Mouse (Mus musculus): ENCODE results near the gene 0610012G03Rik. TPM values are rescaled to one million over a fixed set of nuclear protein-coding genes. Genes with fewer than 3 reads are reported as not detected.
"Not testable (repeated sequence)": the region's sequence is repeated elsewhere in the genome, so short reads cannot be mapped to it uniquely, and the experiment has no call there.

The 0610012G03Rik gene
- polyA plus RNA-seq (2012; rRNA removed), result 59.9 and 74.7 TPM in 2 replicates

DNA sequence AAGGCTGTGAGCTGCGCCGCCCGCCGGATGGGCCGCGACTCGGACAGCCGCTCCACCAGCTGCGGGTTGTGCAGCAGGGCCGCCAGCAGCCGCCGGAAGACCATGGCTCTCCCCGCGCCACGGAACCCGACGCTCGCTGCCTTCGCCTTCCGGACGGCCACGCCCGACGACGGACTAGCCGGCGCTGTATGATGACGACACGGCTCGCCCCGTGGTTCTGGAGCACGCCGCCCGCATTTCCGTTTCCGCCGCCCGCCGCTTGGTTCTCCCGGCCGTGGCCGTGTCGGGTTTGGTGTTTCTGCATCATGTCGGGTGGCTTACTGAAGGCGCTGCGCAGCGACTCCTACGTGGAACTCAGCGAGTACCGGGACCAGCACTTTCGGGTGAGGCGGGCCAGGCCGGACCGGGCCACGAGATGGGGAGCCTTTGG lies at the start of gene 0610012G03Rik, which contains the start of gene Ncbp2:
0610012G03Rik (minus strand) TSS at position 150 of the 430 bp plus-strand sequence.
Ncbp2 (plus strand) TSS at position 169 of the 430 bp plus-strand sequence.
- DNase-seq (ENCODE audit: low read depth, low spot score), result peak; percentile 62
- WGBS, result under 1% methylated on average over 55 of the region's 55 CpGs

DNA sequence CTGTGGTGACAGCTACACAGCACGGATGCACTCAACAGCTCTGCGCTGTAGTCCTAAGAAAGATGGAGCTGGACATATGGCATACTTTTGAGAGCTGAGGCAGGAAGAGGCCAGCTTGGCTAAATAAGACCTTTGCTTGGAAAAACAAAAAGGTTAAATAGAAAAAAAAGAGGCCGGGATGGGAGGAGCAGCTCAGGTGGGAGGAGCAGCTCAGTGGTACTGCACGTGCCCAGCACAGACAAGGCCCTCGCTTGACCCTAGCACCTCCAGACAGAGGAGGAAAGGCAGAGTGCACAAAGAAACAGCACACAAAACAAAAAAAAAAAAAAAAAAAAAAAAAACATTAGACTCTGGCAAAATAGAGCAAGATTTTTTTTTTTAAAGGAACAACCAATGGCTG lies 48.1 kb upstream of the 0610012G03Rik start:
- no peak for DNase-seq (ENCODE audit: low read depth, low spot score)
- 89% methylated on average over 5 of the region's 5 CpGs for WGBS

DNA sequence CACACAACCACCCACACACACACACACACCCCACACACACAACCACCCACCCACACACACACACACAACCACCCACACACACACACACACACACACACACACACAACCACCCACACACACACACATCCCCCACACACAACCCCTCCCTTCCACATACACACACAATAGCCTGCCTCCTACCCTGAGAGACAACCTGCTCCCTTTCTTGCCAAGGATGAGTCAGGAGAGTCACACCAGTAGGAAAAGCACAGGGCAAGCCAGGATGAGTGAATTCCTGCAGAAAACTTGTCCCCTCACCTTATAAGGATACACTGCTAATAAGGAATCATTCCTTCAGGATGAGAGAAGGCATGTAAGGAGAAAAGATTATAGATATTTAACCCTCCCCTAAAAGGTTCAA lies 45.7 kb upstream of the 0610012G03Rik start:
- DNase-seq (ENCODE audit: low read depth, low spot score), result no peak

DNA sequence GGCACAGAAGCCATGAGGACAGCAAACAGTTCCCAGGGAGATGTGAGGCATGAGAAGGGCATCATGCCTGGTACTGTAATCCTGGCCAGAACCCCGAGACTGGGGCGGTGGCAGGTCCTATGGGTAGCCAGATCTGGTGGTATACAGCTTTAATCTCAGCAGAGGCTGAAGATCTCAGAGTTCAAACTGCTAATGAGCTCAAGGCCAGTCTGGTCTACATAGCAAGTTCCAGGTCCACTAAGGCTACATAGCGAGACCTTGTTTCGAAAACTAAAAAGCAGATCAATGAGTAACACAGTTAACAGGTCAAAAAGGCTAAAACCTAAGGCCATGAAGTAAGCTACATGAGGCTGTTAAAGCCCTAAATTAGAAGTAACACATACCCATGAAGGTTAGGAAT lies 44.9 kb upstream of the 0610012G03Rik start:
- no peak for DNase-seq (ENCODE audit: low read depth, low spot score)
- 94% methylated on average over 4 of the region's 4 CpGs for WGBS

DNA sequence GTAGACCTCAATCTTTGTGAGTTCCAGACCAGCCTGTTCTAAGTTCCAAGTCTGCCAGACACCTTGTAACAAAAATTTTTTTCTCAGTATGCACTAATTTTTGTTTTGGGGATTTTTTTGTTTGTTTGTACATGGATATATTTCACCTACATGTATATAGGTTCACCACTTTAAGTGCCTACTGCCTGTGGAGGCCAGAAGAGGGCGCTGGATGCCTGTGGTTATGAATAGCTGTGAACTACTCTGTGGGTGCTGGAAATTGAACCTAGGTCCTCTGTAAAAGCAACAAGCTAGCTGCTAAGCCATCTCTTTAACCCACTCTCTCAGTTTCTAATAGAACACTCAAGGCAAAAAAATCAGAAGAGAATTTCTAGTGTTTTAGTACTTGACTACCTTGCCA lies 43.7 kb upstream of the 0610012G03Rik start:
- no peak for DNase-seq (ENCODE audit: low read depth, low spot score)
- WGBS, result 62% methylated on average over 1 of the region's 1 CpGs

DNA sequence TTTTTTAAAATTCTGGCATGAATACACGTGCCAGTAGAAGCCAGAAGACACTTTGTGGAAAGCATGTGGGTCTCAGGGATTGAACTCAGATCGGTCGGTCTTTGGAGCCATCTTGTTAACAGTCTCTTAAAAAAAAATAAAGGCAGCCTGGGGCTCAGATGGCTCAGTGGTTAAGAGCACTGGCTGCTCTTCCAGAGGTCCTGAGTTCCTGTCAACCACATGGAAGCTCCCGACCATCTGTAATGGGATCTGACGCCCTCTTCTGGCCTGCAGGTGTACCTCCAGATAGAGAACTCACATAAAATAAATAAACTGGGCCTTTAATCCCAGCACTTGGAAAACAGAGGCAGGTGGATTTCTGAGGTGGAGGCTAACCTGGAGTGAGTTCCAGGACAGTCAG lies 32.7 kb upstream of the 0610012G03Rik start:
- 81% methylated on average over 5 of the region's 5 CpGs for WGBS
- no peak for DNase-seq (ENCODE audit: low read depth, low spot score)

DNA sequence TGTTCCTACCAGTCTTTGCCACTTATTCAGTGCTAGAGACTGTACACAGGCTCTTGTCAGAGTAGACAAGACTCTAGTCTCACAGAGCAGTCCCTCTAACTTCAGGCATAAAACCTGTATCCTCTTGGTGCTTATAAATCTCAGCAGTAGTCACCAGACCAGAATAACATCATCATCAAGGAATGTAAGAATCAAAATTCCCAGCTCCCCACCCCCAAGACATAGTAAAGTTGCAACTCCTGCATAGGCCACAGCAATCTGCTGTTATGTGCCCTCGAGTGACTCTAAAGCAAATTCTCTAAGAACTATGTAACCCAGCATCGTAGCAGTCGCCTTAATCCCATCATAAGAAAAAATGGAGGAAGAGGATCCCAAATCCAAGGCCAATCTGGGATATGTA lies 31.2 kb upstream of the 0610012G03Rik start:
- no peak for DNase-seq (ENCODE audit: low read depth, low spot score)
- 88% methylated on average over 3 of the region's 3 CpGs for whole genome bisulfite sequencing

DNA sequence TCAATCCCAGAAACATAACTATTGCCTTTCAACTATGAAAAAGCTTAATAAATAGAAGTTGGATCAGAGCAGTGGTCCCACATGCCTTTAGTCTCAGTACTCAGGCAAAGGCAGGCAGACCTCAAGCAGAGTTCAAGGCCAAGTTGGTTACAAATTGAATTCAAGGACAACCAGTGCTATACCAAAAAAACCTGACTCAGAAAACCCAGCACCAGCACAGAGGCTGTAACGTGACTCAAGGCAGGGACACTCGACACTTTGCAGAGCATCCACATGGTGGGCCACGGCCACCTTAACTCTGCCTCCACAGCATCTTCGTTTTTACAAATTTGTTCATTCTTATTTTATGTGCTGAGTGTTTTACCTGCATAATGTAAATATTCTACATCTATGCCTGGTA lies 27.0 kb upstream of the 0610012G03Rik start:
- 92% methylated on average over 4 of the region's 4 CpGs for WGBS
- no peak for DNase-seq (ENCODE audit: low read depth, low spot score)

DNA sequence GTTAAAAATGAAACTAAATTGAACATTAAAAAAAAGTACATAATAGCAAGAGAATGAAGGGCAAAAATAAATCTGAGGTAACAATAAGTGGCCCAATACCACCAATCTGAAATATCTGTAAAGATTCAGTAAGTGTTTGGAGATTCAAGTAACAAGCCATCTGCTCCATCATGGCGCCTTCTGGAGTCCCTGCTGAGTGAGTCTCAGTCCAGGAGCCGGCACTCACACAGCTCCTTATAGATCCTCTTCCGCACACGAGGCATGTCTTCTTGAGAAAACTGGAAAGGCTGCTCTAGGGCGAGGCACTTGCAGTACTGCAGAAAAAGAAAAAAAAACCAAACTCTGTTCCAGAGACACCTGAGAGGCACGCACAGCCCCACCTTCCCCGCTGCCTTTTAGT lies 14.9 kb upstream of the 0610012G03Rik start:
- WGBS, result 66% methylated on average over 7 of the region's 7 CpGs
- no peak for DNase-seq (ENCODE audit: low read depth, low spot score)

DNA sequence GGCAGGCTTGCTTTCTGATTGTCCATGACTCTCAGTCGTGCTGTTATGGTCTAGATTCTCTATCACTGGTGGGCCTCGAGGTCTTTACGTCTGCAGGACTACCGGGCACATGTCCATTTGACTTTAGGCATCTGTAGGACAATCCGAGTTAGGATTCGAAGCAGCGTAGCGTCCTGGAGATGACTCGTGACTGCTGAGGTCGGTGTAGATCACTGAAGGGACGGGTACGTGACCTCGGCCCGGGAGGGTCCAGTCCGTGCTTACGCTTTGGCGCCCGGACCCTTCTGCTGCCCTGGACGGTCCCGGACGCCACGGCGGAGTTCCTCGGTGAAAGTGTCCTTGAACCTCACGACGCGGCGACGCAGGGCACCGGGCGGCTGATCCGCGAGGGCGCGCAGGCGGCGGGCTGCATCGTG lies 385 bp downstream of the 0610012G03Rik start:
- no peak for DNase-seq (ENCODE audit: low read depth, low spot score)
- under 1% methylated on average over 38 of the region's 38 CpGs for WGBS

DNA sequence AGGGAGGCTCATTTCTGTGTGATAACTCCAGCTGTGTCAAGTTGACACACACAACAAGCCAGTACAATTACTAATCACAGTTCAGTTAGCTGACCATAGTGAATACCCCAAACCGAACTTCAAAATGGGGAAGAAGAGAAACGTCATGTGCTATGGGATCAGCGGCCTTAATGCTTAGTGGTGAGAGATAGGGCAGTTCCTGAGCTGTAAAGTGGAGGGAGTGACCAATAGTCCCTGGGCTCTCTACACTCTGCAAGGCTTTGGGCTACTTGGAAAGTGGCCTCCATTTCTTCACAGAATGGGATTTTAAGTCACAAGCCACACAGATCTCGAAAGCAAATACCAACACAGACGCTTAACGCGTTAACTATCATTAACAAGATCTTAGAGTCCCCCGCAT lies 961 bp downstream of the 0610012G03Rik start:
- DNase-seq (ENCODE audit: low read depth, low spot score), result no peak
- 8% methylated on average over 8 of the region's 8 CpGs for WGBS

DNA sequence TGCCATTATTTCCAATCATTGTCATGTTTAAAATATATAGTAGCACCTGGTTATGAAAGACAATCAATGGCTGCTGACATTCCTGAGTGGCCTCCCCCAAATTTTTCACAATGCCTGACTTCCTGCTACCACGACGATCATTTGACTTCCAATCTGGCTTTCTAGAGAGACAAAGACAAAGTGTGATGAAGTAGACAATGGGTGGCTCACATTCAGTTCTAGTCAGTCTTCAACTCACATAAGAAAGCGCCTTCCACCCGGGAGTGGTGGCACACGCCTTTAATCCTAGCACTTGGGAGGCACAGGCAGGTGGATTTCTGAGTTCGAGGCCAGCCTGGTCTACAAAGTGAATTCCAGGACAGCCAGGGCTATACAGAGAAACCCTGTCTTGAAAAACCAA lies 2.3 kb downstream of the 0610012G03Rik start:
- DNase-seq (ENCODE audit: low read depth, low spot score), result not testable (repeated sequence)
- WGBS, result 80% methylated on average over 6 of the region's 6 CpGs

DNA sequence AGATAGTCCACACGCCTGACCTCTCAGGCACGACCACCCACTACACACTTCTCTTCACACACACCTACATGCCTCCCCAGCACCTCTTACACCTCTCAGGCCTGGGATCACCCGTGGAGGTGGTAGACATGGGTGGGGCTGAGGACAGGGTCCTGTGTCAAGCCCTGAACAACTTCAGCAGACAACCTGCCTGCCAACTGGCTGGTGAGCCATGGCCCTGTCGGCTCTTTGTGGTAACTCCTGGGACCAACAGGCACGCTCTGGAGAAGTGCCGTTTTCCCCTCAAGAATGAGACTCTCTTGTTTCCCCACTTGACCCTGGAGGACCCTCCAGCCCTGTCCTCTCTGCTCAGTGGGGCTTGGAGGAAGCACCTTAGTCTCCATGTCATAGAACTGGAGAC lies 2.9 kb downstream of the 0610012G03Rik start:
- WGBS, result 84% methylated on average over 6 of the region's 6 CpGs
- DNase-seq (ENCODE audit: low read depth, low spot score), result no peak

DNA sequence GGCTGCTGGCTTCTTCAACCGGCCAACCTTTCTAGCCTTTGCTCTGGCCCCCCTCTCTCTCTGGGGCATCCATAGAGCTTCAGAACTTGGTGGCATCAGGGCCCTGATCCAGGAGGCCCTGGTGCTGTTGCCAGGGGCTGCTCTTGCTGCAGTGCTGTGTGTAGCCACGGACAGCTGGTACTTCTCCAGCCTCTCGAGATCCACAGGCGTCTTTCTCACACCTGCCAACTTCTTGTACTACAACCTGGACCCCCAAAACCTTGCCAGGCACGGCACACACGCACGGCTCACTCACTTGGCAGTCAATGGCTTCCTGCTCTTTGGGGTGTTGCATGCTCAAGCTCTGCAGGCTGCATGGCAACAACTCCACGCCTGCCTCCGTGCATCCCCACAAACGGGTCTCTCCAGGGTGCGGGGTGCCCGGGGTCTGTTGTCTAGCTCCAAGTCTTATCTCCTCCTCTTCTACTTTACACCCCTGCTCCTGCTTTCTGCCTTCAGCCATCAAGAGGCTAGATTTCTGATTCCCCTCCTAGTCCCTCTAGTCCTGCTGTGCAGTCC lies 3.5 kb downstream of the 0610012G03Rik start:
- DNase-seq (ENCODE audit: low read depth, low spot score), result no peak
- WGBS, result 86% methylated on average over 12 of the region's 12 CpGs

DNA sequence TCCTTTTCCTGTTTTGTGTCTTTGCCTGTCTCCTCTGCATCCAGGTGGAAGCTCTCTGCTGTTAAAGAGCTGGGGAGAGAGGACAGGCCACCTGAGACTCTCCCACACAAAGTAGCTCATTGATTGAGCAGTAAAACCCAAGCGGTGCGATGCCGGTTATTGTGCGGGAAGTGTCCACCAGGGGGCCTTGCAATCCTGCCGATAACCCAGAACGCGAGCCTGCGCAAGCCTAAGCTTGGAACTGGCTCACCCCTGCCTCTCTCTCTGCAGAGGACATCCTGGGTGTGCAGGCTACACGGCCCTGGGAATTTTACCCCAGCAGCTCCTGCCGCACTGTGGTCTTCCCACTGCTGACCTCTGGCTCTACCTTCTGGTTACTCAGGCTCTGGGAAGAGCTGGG lies 4.3 kb downstream of the 0610012G03Rik start:
- no peak for DNase-seq (ENCODE audit: low read depth, low spot score)
- 3% methylated on average over 10 of the region's 10 CpGs for WGBS

DNA sequence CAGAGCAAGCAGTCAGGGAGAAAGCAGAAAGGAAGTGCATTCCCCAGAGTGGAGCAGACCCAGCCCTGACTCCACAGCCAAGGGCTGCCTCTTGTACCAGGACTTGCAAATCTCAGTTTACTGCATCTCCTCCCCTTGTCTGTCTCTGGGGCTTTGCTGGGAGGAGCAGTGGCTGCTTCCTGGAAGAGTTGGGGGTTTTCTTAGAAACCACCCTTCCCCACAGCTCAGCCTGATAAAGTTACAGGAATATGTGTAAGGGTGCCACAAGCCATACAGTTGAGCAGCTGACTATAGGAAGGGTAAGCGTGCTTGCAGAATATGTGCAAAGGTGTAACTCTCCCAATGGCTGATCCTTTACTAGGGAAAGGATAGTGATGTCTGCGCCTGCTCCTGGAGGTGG lies 7.7 kb downstream of the 0610012G03Rik start:
- 57% methylated on average over 2 of the region's 2 CpGs for WGBS
- DNase-seq (ENCODE audit: low read depth, low spot score), result no peak

DNA sequence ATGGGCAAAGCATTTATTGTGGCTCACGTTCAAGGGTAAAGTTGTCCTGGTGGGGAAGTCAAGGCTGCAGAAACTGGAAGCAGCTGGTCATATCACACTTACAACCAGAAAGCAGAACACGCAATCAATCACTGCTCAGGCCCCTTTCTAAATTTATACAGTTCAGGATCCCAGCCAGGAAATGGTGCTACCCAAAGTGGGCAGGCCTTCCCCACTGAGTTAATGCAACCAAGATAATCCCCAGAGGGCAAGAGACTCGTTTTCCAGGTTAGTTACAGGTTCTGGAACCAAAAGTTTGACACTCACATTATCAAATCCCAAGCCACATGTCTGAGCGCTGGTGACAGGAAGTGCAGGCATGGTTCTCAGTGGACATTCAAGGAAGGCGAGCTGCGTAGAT lies 9.4 kb downstream of the 0610012G03Rik start:
- WGBS, result 74% methylated on average over 6 of the region's 6 CpGs
- DNase-seq (ENCODE audit: low read depth, low spot score), result no peak

DNA sequence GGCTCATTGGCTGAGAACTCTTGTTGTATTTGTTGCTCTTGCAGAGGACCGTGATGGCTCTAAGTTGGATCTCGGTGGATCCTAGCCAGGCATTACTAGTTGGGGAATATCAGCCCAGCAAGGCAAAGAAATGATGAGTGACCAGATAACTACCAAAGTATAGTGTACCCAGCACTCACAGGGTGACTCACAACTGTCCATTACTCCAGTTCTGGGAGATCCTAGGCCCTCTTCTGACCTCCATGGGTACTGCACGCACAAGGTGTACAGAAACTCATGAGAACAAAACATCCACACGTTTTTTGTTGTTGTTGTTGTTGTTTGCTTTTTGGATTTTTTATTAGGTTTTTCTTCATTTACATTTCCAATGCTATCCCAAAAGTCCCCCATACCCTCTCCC lies 11.7 kb downstream of the 0610012G03Rik start:
- DNase-seq (ENCODE audit: low read depth, low spot score), result no peak
- 86% methylated on average over 4 of the region's 4 CpGs for WGBS

DNA sequence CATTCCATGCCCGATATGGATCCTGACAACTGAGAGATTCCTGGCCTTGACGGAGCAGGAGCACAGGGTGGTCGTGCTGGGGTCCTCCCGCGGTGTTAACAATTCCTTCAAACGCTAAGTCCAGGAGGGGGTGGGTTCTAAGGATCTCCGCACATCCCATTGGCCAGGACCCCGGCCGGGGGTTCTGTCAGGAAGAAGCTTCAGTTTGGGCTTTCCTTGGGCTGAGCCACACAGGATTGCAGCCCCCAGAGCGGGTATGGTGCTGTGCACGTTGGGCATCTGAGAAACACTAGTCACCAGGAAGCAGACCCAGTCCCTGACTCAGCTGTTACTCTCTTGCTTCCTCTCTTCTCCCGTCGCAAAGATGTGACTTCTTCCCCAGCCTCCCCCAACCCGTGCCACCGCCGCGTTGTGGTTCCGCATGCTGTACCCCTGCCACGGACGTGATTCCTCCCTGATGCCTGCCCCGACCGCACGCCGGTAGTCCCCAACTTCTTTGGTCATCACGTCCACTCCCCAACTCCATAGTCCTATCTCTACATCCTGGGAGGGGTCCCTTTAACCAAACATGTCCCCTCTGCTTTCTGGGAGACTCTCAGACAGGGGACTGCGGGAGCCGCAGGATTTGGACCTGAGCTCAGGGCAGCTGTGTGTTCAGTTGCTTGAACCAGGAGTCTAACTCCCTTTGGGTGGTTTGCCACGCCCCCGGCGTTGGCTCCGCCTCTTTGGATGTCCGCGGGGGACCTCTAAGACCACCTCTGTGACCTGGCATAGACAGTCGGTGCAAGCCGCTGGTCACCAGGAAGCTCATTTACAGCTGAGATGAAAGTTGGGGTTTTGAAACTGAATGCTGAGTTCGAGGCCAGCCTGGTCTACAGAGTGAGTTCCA lies 13.0 kb downstream of the 0610012G03Rik start:
- no peak for DNase-seq (ENCODE audit: low read depth, low spot score)
- 12% methylated on average over 36 of the region's 36 CpGs for WGBS

DNA sequence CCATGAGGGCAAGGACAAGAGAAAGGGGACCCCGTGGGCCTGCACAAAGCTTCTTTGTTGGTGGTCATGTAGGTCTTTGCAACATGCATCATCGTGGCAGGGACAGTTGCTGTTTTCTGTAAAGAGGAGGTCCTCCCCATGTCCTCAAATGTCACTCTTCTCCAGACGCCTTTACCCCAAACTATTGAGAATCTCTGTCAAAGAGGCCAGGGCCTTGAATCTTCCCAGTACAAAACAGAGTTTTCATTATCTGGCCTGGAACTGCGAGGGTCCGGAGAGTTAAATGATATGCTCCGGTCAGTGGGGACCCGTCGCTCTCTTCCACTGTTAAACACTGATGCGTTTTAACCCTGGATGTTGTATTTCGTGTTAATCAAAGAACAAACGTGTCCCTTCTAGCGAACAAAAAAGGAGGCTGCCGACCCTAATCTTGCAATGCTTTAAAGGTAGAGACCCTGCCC lies 13.7 kb downstream of the 0610012G03Rik start:
- DNase-seq (ENCODE audit: low read depth, low spot score), result no peak
- WGBS, result 46% methylated on average over 13 of the region's 13 CpGs

Measured in large intestine, adult 2 months (tissue).